Mouse (Mus musculus) megakaryocyte-erythroid progenitor cell, adult 5-6 weeks (primary cell): ENCODE measurements around the gene Ppy. TPM values are rescaled to one million over a fixed set of nuclear protein-coding genes. Genes with fewer than 3 reads are reported as not detected.

Source experiments
- ATAC-seq: replicated peaks from 2 replicates; pipeline ENCODE4 v1.8.0; 2016; ENCODE audit warnings: mild to moderate bottlenecking, inconsistent platforms; ENCODE audit not compliant: severe bottlenecking, poor library complexity, low FRiP score, low TSS enrichment
- total RNA-seq, 2 experiments: library from RNA; stranded (forward) in 1 of 2; stranded (reverse) in 1 of 2; fragments of 200-1000, 215-1000 nt in 1 of 2; fragments of >200 nt in 1 of 2; fragmentation: Nextera tagmentation in 1 of 2; gene quantifications; 2 replicates each; pipeline ENCODE4 v1.2.3; 2014 to 2017

The Ppy gene
- total RNA-seq, 2 experiments from 2014 or later: not detected

DNA sequence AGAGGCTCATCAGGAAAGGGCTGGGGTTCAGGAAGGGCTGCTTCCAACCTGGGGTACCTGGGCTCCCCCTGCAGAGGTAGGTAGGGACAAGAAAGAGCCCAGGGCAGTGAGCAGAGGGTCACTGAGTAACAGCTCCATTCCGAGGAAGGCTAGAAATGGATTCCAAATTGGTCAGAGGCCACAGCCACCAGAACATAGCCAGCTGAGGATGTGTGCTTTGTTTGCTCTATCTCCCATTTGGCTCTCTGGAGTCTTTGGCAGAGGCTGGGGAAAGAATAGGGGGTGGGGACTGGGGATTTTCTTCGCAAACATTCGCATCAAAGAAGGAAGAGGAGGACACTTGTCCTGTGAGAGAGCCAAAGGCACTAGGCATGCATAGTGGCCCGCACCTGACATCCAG, 49.2 kb downstream of the Ppy start:
- no peak for ATAC-seq

DNA sequence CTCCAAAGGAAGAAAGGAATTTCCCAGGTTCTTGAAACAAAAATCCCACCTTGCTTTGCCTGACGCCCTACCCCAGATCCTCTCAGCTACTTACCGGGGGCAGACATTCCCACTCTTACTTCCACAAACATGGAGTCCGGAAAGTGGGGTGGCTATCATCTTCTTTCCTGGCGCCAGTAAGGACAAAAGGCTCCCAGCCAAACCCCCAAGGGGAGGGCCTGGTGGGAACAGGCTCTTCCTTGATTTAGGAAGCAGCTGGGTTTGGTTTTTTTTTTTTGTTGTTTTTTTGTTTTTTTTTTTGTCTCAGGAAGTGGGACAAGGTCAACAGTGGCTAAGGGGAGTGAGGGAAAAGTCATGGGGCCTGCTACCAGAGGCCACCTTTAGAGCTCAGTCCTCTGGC, 49.6 kb downstream of the Ppy start:
- ATAC-seq: no peak

Other genes starting within 250 kb of the Ppy start
- gene Meox1, start 206.9 kb downstream of the Ppy start, total RNA-seq (2014; fragmentation: Nextera tagmentation): not detected in 2 replicates
- not detected in 2 replicates for gene Meox1, start 206.9 kb downstream of the Ppy start, total RNA-seq (2017)
- not detected in 2 replicates for gene Sost, start 134.3 kb downstream of the Ppy start, total RNA-seq (2014; fragmentation: Nextera tagmentation)
- not detected in 2 replicates for gene Sost, start 134.3 kb downstream of the Ppy start, total RNA-seq (2017)
- not detected in 2 replicates for gene Cfap97d1, start 117.0 kb downstream of the Ppy start, total RNA-seq (2014; fragmentation: Nextera tagmentation)
- gene Cfap97d1, start 117.0 kb downstream of the Ppy start, total RNA-seq (2017): not detected in 2 replicates
- gene Dusp3, start 114.3 kb downstream of the Ppy start, total RNA-seq (2014; fragmentation: Nextera tagmentation): 0.28 and 0.96 TPM in 2 replicates
- 0.70 and 1.3 TPM in 2 replicates for gene Dusp3, start 114.3 kb downstream of the Ppy start, total RNA-seq (2017)
- not detected in 2 replicates for gene Mpp3, start 72.9 kb downstream of the Ppy start, total RNA-seq (2014; fragmentation: Nextera tagmentation)
- not detected in 2 replicates for gene Mpp3, start 72.9 kb downstream of the Ppy start, total RNA-seq (2017)
- gene Cd300lg, start 59.8 kb downstream of the Ppy start, total RNA-seq (2014; fragmentation: Nextera tagmentation): not detected in 2 replicates
- 1.8 TPM in 1 of 2 replicates, not detected in the other for gene Cd300lg, start 59.8 kb downstream of the Ppy start, total RNA-seq (2017)
- 3.2 and 3.7 TPM in 2 replicates for gene Mpp2, start 12.8 kb downstream of the Ppy start, total RNA-seq (2014; fragmentation: Nextera tagmentation)
- 3.1 and 4.2 TPM in 2 replicates for gene Mpp2, start 12.8 kb downstream of the Ppy start, total RNA-seq (2017)
- not detected in 2 replicates for gene Pyy, start 6.5 kb upstream of the Ppy start, total RNA-seq (2014; fragmentation: Nextera tagmentation)
- gene Pyy, start 6.5 kb upstream of the Ppy start, total RNA-seq (2017): not detected in 2 replicates
- 7.4 and 9.5 TPM in 2 replicates for gene Nags, start 44.2 kb upstream of the Ppy start, total RNA-seq (2014; fragmentation: Nextera tagmentation)
- gene Nags, start 44.2 kb upstream of the Ppy start, total RNA-seq (2017): 1.6 and 2.1 TPM in 2 replicates
- 4.7 and 9.3 TPM in 2 replicates for gene Tmem101, start 55.1 kb upstream of the Ppy start, total RNA-seq (2014; fragmentation: Nextera tagmentation)
- gene Tmem101, start 55.1 kb upstream of the Ppy start, total RNA-seq (2017): 11.8 and 15.7 TPM in 2 replicates
- gene Lsm12, start 84.0 kb upstream of the Ppy start, total RNA-seq (2014; fragmentation: Nextera tagmentation): 110 TPM in 2 replicates
- gene Lsm12, start 84.0 kb upstream of the Ppy start, total RNA-seq (2017): 71.3 and 94.9 TPM in 2 replicates
- 71.5 and 93.3 TPM in 2 replicates for gene G6pc3, start 88.3 kb upstream of the Ppy start, total RNA-seq (2014; fragmentation: Nextera tagmentation)
- gene G6pc3, start 88.3 kb upstream of the Ppy start, total RNA-seq (2017): 39.9 and 59.4 TPM in 2 replicates
- 10.7 and 16.6 TPM in 2 replicates for gene Hdac5, start 128.8 kb upstream of the Ppy start, total RNA-seq (2014; fragmentation: Nextera tagmentation)
- 6.1 and 11.4 TPM in 2 replicates for gene Hdac5, start 128.8 kb upstream of the Ppy start, total RNA-seq (2017)
- 36.4 and 48.1 TPM in 2 replicates for gene BC030867, start 147.6 kb upstream of the Ppy start, total RNA-seq (2014; fragmentation: Nextera tagmentation)
- gene BC030867, start 147.6 kb upstream of the Ppy start, total RNA-seq (2017): 7.5 and 12.3 TPM in 2 replicates
- 2.2 and 2.5 TPM in 2 replicates for gene Asb16, start 167.4 kb upstream of the Ppy start, total RNA-seq (2014; fragmentation: Nextera tagmentation)
- gene Asb16, start 167.4 kb upstream of the Ppy start, total RNA-seq (2017): 0.84 and 1.3 TPM in 2 replicates
- 14.5 and 19.8 TPM in 2 replicates for gene Tmub2, start 183.6 kb upstream of the Ppy start, total RNA-seq (2014; fragmentation: Nextera tagmentation)
- gene Tmub2, start 183.6 kb upstream of the Ppy start, total RNA-seq (2017): 10.0 and 27.4 TPM in 2 replicates
- 23.2 and 34.0 TPM in 2 replicates for gene Atxn7l3, start 195.3 kb upstream of the Ppy start, total RNA-seq (2014; fragmentation: Nextera tagmentation)
- 18.3 and 21.5 TPM in 2 replicates for gene Atxn7l3, start 195.3 kb upstream of the Ppy start, total RNA-seq (2017)
- 90.4 and 102 TPM in 2 replicates for gene Ubtf, start 218.4 kb upstream of the Ppy start, total RNA-seq (2014; fragmentation: Nextera tagmentation)
- gene Ubtf, start 218.4 kb upstream of the Ppy start, total RNA-seq (2017): 162 and 180 TPM in 2 replicates